Mouse (Mus musculus) limb, embryonic 11.5 days (tissue): Measurements from ENCODE around the gene Ak1. TPM values are rescaled to one million over a fixed set of nuclear protein-coding genes. Genes with fewer than 3 reads are reported as not detected.

ENCODE experiments used
- ATAC-seq: fragments of 200-750 bp; cut with Nextera tagmentation; 2 replicates; pipeline ENCODE4 v1.8.0; 2017; ENCODE audit warnings: low read depth; ENCODE audit not compliant: insufficient number of reproducible peaks, low FRiP score, low TSS enrichment
- DNase-seq: peaks from one replicate; pipeline ENCODE4 v3.0.0-alpha.2; 2015; ENCODE audit warnings: low spot score
- H3K27ac ChIP-seq: fragments of 300-500 bp; sonication (generic); replicated peaks from 2 replicates; pipeline ENCODE4 v1.5.1; 2014; ENCODE audit warnings: low read depth, mild to moderate bottlenecking, low read length
- H3K27me3 ChIP-seq: fragments of 300-500 bp; sonication (generic); 2 replicates; pipeline ENCODE4 v1.6.1; 2014; ENCODE audit warnings: mild to moderate bottlenecking, low read length, mixed read lengths; ENCODE audit not compliant: control insufficient read depth, insufficient read depth
- H3K36me3 ChIP-seq: fragments of 300-500 bp; sonication (generic); 2 replicates; pipeline ENCODE4 v1.6.1; 2014; ENCODE audit warnings: mild to moderate bottlenecking, low read length, moderate library complexity, mixed read lengths; ENCODE audit not compliant: control insufficient read depth, insufficient read depth
- H3K4me1 ChIP-seq: fragments of 300-500 bp; sonication (generic); 2 replicates; pipeline ENCODE4 v1.6.1; 2014; ENCODE audit warnings: low read length, mixed read lengths; ENCODE audit not compliant: control insufficient read depth, insufficient read depth
- H3K4me2 ChIP-seq: fragments of 300-500 bp; sonication (generic); 2 replicates; pipeline ENCODE4 v1.6.1; 2014; ENCODE audit warnings: low read depth, mild to moderate bottlenecking, moderate library complexity; ENCODE audit not compliant: severe bottlenecking
- H3K4me3 ChIP-seq: fragments of 300-500 bp; sonication (generic); 2 replicates; pipeline ENCODE4 v1.5.1; 2014; ENCODE audit warnings: low read depth, low read length
- H3K9ac ChIP-seq: fragments of 300-500 bp; sonication (generic); 2 replicates; pipeline ENCODE4 v1.6.1; 2014; ENCODE audit warnings: mild to moderate bottlenecking, low read length
- H3K9me3 ChIP-seq: fragments of 300-500 bp; sonication (generic); 2 replicates; pipeline ENCODE4 v1.6.1; 2016; ENCODE audit warnings: low read length; ENCODE audit not compliant: control insufficient read depth
- WGBS: fragments of 180-500 bp; shearing (Covaris S2); extraction: QIAGEN DNeasy Blood & Tissue Kit; methylation state at CpG from one replicate; pipeline ENCODE4 v1.1.7; 2014; 5-methylcytosine and 5-hydroxymethylcytosine counted together
- polyA plus RNA-seq: library from polyadenylated mRNA; unstranded; fragments of >200 nt; fragmentation: Nextera tagmentation; extraction: Ambion mirVana; gene quantifications from 2 replicates; pipeline ENCODE4 v1.2.1, GENCODE M21; 2014

Gene Ak1
- polyA plus RNA-seq, 1 experiment from 2014 or later, result 29.8 TPM

- no peak for DNase-seq
- Histone ChIP-seq H3K27me3 (no peaks in the 10 kb centered on the region), H3K36me3 (no peaks in the 10 kb centered on the region), H3K4me1 (peaks cover 36% of the 10 kb centered on the region), H3K4me3 (no peak overlapping the region), H3K9me3 (no peaks in the 10 kb centered on the region), H3K9ac (no peak overlapping the region), H3K4me2 (no peak overlapping the region), H3K27ac (no peak overlapping the region)
- WGBS, result 64% methylated on average over 19 of the region's 20 CpGs
- ATAC-seq, result no peak
These were observed 5.9 kb downstream of the Ak1 start for GRCm38 (mm10) chr2:32627266-32628043.

GRCm38 (mm10) chr2:32628044-32628550 lies 6.5 kb downstream of the Ak1 start:
- H3K9ac ChIP-seq, result no peak overlapping the region
- 54% methylated on average over 4 of the region's 4 CpGs for WGBS
- H3K9me3 ChIP-seq, result no peaks in the 10 kb centered on the region
- H3K36me3 ChIP-seq, result no peaks in the 10 kb centered on the region
- H3K27me3 ChIP-seq, result no peaks in the 10 kb centered on the region
- H3K4me1 ChIP-seq, result peaks cover 36% of the 10 kb centered on the region
- DNase-seq, result no peak
- H3K27ac ChIP-seq, result no peak overlapping the region
- no peak for ATAC-seq
- H3K4me3 ChIP-seq, result no peak overlapping the region
- no peak overlapping the region for H3K4me2 ChIP-seq

DNA sequence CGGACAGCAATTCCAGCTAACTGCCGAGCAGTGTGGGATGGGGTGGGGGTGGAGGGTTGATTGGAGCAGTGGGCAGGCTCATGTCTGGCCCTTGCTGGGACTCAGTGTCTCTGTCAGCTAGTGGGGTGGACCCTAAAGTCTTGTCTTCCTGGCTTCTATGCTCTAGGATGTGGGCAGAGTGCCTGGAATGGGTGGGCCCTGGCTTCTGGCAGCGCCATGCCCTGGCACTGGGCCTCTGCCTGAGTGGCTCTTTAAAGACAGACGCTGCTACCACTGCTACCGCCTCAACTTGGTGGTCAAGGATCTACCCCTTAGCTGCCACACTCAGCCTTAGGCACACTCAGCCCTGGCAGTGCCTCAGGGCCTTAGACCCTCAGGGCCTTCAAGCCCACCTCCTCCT lies 7.2 kb downstream of the Ak1 start:
- H3K27ac ChIP-seq, result 0 out of 2 replicates have a peak overlapping the region, but pooled peaks have one; percentile 40
- WGBS, result 33% methylated on average over 5 of the region's 5 CpGs
- H3K4me1 ChIP-seq, result peaks cover 36% of the 10 kb centered on the region
- no peak overlapping the region for H3K4me3 ChIP-seq
- H3K27me3 ChIP-seq, result no peaks in the 10 kb centered on the region
- no peaks in the 10 kb centered on the region for H3K36me3 ChIP-seq
- H3K9me3 ChIP-seq, result no peaks in the 10 kb centered on the region
- DNase-seq (no peak), ATAC-seq (no peak)
- H3K9ac ChIP-seq, result no peak overlapping the region
- no peak overlapping the region for H3K4me2 ChIP-seq

DNA sequence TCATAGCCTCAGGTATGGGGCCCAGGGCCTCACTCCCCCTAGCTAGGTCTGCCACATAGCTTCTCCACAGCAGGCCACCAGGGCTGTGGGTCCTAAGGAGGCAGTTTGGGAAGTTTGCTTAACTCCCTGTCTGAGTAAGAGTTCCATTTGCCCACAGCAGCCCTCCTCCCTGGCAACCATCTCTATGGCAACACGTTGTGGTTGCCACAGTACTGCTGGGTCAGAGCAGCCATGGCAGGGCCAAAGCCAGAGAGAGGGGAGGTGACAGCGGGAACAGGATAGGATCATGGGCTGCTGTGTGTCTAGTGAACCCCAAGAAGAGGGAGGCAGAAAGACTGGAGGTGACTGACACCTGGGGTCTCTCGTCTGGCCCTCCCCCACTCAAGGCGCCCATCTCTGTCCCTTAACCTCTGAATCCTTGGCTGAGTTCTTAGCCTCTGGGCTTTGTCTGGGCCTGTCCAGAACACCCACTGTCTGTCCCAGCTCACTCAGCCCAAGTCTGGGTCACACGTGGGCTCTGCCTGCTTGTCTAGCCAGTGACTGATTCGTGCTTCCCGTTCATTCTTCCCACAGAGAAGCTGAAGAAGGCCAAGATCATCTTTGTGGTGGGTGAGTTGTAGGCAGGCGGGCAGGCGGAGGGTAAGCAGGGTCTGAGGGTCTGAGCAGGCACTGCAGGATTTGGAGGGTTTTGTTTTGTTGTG lies 7.9 kb downstream of the Ak1 start:
- H3K4me3 ChIP-seq, result no peak overlapping the region
- H3K4me1 ChIP-seq, result peaks cover 34% of the 10 kb centered on the region
- no peak for ATAC-seq
- H3K4me2 ChIP-seq, result no peak overlapping the region
- H3K9me3 ChIP-seq, result no peaks in the 10 kb centered on the region
- H3K9ac ChIP-seq, result no peak overlapping the region
- 0 out of 2 replicates have a peak overlapping the region, but pooled peaks have one; percentile 40 for H3K27ac ChIP-seq
- WGBS, result 43% methylated on average over 9 of the region's 9 CpGs
- DNase-seq, result peak; percentile 82
- no peaks in the 10 kb centered on the region for H3K36me3 ChIP-seq
- H3K27me3 ChIP-seq, result no peaks in the 10 kb centered on the region

DNA sequence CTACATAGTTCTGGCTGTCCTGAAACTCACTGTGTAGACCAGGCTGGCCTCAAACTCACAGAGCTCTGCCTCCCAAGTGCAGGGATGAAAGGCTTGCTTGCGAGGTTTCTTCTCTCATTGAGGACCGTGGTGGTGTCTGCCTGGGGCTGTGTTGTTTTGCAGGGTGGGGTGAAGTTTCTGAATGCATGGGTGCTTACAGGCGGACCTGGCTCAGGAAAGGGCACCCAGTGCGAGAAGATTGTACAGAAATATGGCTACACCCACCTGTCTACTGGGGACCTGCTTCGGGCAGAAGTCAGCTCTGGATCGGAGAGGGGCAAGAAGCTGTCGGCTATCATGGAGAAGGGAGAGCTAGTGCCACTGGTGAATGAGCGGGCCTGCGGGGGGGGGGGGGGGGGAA lies 8.5 kb downstream of the Ak1 start:
- peaks cover 29% of the 10 kb centered on the region for H3K4me1 ChIP-seq
- H3K27ac ChIP-seq, result no peak overlapping the region
- WGBS, result 84% methylated on average over 9 of the region's 9 CpGs
- DNase-seq, result no peak
- no peaks in the 10 kb centered on the region for H3K36me3 ChIP-seq
- H3K27me3 ChIP-seq, result no peaks in the 10 kb centered on the region
- no peak overlapping the region for H3K4me2 ChIP-seq
- H3K9me3 ChIP-seq, result no peaks in the 10 kb centered on the region
- no peak for ATAC-seq
- no peak overlapping the region for H3K9ac ChIP-seq
- H3K4me3 ChIP-seq, result no peak overlapping the region

- H3K36me3 ChIP-seq, result no peaks in the 10 kb centered on the region
- H3K27ac ChIP-seq, result no peak overlapping the region
- WGBS, result 87% methylated on average over 10 of the region's 10 CpGs
- no peak overlapping the region for H3K4me3 ChIP-seq
- no peaks in the 10 kb centered on the region for H3K9me3 ChIP-seq
- ATAC-seq (no peak), DNase-seq (no peak)
- no peak overlapping the region for H3K4me2 ChIP-seq
- no peak overlapping the region for H3K9ac ChIP-seq
- peaks cover 20% of the 10 kb centered on the region for H3K4me1 ChIP-seq
- H3K27me3 ChIP-seq, result no peaks in the 10 kb centered on the region
These were observed 9.5 kb downstream of the Ak1 start for GRCm38 (mm10) chr2:32631046-32631445.

DNA sequence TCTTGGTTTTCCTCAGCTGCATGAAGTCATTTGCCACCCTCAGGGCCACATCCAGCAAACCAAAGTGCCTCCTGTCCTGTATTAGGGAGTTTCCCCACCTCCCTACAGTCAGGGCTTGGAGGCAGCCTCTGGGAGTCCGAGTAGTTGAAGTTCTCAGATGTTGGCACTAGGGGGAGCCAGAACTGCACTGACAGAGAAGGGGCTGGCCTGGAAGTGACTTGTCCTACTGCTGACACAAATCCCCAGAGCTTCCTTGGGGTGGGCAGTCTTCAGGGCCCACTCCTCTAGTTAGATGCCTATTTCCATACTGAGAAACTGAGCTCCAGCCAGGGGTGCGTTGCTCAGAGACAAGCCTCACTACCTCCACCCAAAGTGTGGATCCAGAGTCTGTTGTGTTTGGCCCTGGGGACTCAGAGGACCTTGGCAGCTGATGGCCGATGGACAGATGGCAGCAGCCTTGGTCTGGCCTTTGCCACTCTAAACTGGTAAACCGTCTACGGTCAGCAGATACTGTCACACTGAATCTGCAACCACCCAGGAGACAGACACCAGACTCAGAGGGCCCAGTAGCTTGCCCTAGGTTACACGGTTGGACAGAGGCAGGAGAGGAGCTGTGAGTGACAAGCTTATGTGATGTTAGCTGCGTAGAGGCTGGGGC lies 10.3 kb downstream of the Ak1 start:
- Histone ChIP-seq H3K9ac (no peak overlapping the region), H3K4me2 (no peak overlapping the region), H3K27me3 (no peaks in the 10 kb centered on the region), H3K27ac (no peak overlapping the region), H3K4me3 (no peak overlapping the region), H3K9me3 (no peaks in the 10 kb centered on the region), H3K36me3 (no peaks in the 10 kb centered on the region), H3K4me1 (peaks cover 15% of the 10 kb centered on the region)
- ATAC-seq (no peak), DNase-seq (peak; percentile 90)
- 54% methylated on average over 7 of the region's 7 CpGs for WGBS

DNA sequence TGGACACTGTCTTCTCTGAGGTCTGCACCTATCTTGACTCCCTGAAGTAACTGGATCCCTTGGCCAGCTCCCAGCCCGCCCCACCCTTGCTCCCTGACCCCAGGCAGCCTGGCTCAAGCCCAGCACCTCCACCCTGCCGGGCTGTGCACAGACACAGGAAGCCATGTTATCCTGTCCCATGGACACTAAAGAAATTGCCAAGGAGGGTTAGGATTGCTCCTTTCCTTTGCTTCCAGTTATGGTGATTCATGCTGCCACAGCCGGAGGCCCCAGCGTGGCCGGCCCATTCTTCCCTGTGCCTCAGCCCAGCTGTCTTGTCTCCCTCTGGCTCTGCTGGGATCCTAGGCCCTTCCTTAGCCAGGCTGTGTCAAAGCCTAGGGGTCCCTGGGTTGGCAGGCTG lies 12.1 kb downstream of the Ak1 start:
- ATAC-seq (no peak), DNase-seq (no peak)
- Histone ChIP-seq H3K27me3 (no peaks in the 10 kb centered on the region), H3K4me2 (no peak overlapping the region), H3K27ac (no peak overlapping the region), H3K4me1 (peaks cover 15% of the 10 kb centered on the region), H3K36me3 (no peaks in the 10 kb centered on the region), H3K9ac (no peak overlapping the region), H3K9me3 (no peaks in the 10 kb centered on the region), H3K4me3 (no peak overlapping the region)
- 67% methylated on average over 5 of the region's 5 CpGs for WGBS
